Mouse (Mus musculus) thymus, postnatal 25 days (tissue): ENCODE results near the gene Bpifa3.
"Not testable (repeated sequence)": the region's sequence is repeated elsewhere in the genome, so short reads cannot be mapped to it uniquely, and the experiment has no call there.

ENCODE experiments used
- DNase-seq: peaks from one replicate; pipeline ENCODE4 v3.0.0; 2022

Bpifa3 gene

DNA sequence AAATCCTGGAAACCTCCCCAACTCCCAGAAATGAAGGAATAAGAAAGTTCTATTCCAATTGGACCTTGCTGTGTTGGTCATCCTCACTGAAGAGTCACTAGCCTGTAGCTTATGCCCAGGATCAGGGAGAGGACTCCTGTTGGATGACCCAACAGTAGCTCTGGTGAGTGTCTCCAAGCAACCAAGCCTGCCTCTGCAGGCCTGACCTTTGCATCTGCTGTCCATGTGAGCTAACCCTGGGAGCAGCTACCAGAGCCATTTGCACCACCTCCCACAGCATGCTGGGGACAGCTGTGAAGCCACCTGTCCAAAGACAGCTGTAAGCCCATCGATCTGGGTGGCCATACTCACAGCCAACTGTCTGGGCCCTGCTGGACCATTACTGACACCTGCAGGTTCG, at the start of gene Bpifa3:
TSS of gene Bpifa3 (plus strand) at position 217 of the 400 bp plus-strand sequence.
- DNase-seq = no peak

DNA sequence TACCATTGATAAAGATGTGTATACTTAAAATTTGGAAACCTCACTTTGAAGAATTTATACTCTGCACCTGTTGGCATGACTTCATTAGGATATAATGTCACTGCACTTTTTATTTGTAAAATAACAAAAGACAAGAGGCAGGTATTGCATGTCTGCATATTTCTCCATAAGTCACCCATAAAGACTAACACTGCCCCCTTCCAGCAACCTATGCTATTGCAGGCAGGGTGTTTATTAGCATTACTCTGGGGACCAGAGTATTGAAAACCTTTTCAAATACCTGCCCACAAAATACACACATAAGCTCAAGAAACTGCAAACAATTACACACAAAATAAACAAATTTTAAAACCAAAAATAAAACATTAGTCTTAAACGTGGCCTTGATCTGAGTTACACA, 32.4 kb upstream of the Bpifa3 start:
- no peak for DNase-seq

DNA sequence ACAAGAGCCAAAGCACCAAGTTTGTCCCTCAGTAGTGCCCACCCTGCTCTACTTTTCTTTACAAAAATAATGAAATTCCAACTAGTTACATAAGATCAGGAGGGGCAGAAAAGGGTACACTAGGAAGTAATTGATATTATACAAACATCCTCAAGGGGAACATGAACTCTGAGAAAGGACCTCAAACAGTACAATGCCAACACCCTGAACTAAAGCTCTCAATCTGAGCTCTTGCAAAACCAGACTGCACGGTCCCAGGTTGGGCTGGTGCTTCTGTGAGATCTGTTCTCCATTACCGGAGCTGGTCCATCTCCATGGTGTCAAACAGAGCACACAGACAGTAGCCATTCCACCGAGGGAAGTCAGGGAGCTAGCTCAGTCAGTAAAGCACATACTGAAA, 12.8 kb upstream of the Bpifa3 start:
- DNase-seq = no peak

DNA sequence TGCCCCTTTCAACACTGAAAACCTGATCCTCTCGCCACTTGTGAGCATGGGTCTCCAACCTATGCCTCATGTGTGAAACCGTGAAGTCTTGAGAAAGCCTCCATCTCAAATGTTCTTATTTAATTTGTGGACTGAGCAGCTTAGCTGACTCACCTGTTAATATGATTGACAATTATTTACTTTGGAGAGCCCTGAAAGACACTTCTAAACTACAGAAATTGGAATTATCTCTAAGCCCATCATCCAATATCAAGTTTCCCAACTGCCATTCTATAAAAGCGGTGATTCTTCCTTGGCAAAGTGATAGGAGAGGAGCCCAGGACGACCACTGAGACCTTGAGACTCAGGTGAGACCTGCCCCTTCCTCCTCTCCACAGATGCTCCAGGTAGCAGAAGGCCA, 12.4 kb downstream of the Bpifa3 start, which contains the start of gene Bpifa1:
TSS of gene Bpifa1 (plus strand) at position 301 of the 400 bp plus-strand sequence.
- no peak for DNase-seq

DNA sequence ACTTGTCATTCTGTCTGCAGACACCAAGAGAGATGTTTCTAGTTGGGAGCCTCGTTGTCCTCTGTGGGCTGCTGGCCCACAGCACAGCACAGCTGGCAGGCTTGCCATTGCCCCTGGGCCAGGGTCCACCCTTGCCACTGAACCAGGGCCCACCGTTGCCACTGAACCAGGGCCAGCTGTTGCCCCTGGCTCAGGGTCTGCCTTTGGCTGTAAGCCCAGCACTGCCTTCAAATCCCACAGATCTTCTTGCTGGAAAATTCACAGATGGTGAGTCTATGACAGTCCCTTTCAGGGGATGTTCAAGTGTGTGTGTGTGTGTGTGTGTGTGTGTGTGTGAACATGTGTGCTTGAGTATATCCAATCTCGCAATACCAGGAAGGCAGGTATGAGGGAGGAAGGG, 13.6 kb downstream of the Bpifa3 start:
- DNase-seq = no peak

DNA sequence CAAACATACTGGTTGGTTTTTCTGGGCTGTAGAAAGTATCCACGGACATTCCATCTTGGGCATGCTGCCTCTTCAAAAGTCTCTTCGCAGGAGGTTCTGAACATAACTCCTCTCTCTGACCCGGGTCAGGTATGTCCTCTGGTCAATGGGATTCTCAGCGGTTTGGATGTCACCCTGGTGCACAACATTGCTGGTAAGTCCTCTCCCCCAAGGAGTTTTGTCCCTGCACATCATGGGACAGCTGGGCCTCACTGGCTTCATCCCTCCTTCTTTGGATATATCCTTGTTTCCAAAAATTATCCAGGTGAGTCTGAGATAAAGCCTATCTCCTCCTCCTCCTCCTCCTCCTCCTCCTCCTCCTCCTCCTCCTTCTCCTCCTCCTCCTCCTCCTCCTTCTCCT, 17.4 kb downstream of the Bpifa3 start:
- no peak for DNase-seq

DNA sequence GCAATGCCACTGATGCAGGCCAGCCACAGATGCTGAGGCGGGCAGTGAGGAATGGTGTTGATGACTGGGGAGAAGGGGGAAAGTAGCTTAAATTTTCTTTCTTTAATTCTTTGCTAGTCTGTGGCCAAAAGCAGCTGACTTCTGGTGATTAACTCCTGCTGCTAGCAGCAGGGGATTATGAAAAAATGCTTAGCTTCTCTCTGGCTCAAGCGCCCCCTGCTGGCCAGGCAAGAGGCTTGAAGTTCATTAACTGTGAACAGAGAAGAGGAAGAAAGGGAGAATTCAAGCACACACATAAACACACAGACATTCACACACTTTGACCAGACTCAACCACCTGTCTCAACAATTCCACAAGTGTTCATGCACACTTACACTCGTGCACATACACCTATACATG, 28.3 kb downstream of the Bpifa3 start:
- peak; percentile 14 for DNase-seq

DNA sequence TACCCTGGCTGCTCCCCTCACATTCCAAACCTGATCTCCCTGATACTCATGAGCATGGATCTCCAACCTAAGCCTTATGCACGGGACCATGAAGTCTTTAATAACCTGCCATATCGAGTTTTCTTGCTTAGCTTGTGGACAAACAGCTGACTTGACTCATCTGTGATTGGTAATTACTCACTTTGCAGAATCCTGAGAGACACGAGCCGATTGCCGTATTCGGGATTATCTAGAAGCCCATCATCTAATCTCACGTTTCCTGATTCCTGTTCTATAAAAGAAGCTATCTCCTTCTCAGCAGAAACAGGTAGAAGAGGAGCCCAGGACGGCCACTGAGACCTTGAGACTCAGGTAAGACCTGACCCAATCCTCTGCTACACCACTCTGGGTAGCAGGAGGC, 32.2 kb downstream of the Bpifa3 start, which contains the start of gene Bpifa5:
TSS of gene Bpifa5 (plus strand) at position 301 of the 400 bp plus-strand sequence.
- no peak for DNase-seq

DNA sequence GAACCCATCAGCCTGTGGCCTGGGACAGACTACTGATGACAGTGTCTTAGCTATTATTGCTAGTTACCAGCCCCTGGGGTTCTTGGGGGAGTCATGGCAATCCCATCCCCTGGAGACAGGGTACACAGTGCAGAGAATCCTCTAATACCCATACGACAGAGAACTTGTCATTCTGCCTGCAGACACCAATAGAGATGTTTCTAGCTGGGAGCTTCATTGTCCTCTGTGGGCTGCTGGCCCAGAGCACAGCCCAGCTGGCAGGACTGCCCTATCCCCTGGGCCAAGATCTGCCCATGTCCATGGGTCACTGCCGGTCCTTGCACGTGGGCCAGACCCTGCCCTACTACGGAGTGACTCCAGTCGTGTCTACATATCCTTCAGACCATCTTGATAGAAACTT, 33.2 kb downstream of the Bpifa3 start:
- DNase-seq = no peak

DNA sequence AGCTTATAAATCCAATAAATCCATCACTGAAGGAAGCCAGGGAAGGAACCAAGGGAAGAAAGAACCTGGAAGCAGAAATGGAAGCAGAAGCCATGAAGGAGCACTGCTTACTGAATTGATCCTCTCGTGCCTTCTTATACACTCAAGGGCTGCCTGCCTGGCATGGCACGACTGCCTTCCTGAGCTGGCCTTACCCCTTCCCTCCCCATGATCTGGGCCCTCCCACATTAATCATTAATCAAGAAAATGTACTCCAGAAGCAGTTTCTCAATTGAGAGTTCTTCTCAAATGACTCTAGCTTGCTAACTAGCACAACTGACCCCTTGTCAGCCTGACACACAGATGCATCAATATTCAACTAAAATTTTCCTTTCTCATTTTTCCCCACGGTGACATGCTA, 39.0 kb downstream of the Bpifa3 start:
- DNase-seq = no peak

DNA sequence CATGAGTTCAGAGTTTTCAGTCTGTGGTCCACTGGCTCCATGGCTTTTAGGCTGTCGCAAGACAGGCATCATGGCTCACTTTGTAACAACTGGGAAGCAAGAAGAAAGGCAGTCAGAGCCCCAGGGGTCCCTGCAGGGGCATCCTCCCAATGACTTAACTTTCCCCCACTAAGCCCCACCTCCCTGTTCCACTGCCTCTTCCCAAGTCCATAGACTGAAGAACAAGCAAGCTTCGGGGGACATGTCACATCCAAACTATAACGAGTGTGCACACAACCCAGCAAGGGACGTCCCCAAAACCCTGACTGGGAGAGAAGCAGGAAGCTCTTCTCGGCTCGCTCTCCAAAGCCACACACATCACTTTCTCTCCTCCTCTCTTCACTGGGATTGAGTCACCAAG, 41.5 kb downstream of the Bpifa3 start:
- no peak for DNase-seq

DNA sequence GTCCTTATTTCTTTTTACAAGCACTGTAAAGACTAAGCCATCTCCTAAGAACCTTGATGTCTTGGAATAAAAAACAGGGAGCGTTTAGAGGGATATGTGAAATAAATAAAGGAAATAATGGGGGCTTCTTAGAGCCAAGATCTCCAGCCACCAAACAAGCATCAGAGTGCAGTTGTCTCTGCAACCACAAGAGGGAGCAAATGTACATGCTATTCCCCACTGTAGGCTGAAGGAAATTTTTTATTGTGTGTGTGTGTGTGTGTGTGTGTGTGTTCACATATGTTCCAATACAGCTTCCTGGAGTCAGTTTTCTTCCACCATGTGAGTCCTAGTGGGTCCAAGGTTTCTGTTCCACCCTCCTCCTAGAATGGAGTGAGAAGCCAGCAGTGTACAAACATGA, 43.2 kb downstream of the Bpifa3 start:
- DNase-seq = peak; percentile 6

DNA sequence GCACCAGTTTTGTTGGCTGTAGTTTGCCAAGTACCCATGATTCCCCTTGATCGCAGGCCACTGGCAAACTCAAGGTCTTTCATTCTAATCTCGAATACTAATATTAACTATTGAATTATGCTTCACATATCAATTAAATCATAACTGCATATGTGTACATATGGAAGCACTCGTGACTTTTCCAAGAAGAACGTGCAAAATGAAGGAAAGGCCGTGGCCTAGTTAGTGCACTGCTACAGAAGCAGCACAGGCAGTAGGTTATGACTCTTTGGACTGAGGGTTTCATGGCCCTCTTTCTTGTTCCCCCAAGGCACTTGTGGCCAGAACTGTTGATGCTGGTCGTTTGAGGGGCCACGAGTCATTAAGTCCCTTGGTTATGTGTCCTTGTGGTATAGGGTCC, 51.8 kb downstream of the Bpifa3 start:
- not testable (repeated sequence) for DNase-seq

DNA sequence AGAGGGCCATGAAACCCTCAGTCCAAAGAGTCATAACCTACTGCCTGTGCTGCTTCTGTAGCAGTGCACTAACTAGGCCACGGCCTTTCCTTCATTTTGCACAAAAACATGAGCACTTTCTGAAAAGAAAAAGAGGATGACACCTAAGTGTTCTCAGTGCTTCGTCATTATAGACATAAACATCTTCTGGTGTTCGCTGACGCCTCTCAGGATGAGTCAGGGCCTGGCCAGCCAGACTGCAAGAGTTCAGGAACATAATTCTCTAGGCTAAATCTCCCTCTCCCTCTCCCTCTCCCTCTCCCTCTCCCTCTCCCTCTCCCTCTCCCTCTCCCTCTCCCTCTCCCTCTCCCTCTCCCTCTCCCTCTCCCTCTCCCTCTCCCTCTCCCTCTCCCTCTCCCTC, 52.9 kb downstream of the Bpifa3 start:
- DNase-seq = not testable (repeated sequence)

DNA sequence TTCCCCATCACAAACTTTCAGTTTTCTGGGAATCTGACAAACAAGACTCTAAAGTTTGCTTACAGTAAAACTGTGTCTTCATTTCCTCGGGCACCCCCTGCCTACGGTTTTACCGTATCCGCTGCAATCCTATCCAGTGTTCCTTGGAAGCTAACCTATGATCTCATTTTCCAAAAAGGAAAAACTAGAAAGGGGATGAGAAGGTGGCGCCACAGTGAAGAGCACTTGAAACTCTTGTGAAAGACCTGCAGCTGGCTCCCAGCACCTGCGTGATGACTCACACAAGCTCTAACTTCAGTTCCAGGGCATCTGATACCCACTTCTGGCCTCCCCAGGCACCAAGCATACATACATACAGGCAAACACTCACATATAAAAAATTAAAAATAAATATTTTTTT, 55.2 kb downstream of the Bpifa3 start:
- no peak for DNase-seq

DNA sequence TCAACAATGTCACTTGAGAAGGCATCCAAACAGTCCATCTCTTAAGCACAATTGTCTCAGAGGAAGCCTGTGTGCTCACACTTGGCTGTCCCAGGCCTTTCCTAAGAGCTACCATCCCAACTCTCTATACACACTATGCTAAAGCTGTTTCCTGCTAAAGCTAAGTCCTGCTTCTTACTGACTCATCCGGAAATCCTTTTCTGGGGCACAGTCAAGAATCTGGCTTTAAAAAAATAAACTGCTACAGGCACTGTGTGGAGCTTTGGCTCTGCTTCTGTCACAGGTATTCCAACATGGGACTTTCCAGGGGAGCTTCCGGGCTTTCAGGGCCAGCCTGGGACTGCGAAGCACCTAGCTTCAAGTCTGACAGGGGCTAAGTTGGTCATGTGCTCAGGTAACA, 55.6 kb downstream of the Bpifa3 start:
- no peak for DNase-seq

DNA sequence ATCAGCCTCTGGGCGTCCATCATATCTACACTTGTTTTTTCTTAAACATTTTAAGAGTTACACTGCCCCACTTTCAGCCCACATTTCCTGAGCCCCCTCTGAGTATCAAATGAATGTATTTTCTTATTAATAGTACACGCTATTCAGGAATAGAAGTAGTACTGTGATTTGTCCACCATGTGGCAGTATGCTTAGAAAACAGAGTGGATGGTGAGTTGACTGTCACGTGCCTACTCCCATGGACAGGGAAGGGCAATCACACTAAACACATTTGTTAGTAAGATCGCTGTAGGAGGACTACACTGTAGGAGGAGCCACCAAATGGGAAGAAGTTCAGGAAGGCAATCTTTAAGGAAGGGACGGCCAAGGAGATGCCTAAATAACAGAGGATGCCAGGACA, 57.3 kb downstream of the Bpifa3 start:
- no peak for DNase-seq
